ENCODE assay signal across 22 mouse cellular contexts in the genomic region with DNA sequence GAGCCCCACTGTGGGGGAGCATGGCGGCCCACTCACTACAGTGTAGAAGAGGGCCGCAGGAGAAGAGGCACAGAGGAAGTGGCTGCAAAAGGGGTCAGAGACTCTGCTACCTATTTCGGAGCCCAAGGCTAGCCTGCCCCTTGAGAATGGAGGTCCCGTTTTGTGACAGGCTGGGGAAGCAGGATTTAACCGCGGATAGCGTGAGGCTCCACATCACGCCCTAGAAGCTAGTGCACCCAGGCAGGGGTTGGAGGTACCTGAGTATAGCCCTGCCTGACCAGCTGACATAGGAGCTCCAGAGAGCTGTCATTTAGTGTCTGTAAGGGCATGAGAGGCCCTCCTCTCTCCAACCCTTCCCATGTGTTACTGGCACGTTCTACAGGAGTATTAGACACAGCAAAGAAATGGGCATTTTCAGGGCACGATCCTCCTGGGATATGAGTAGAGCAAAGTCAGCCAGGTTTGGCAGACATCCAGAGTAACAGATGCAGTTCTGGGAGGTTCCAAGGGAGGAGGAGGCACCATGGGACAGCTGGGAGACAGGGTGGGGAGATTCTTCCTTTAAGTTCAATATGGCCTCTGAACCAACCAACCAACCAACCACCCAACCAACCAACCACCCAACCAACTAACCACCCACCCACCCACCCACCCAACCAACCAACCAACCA. TPM values are rescaled to one million over a fixed set of nuclear protein-coding genes. Genes with fewer than 3 reads are reported as not detected.
DNase-seq lines count a peak whose midpoint lies in the region; ATAC-seq and TF ChIP-seq lines count a peak whose summit lies in the region.
"Had no signal": no experiment of that assay in that cellular context is flagged by ENCODE, and none has a peak within 500 bp of the region (broad histone marks: within the 10 kb centered on the region; RNA-seq: fewer than 3 reads in every experiment).

No protein-coding gene starts in this region.

- 92% methylated on average over 10 of the region's 10 CpGs for WGBS in heart, adult 2 months
- WGBS in intestine, embryonic 15.5 days, result 74% methylated on average over 10 of the region's 10 CpGs
- WGBS in forebrain, embryonic 14.5 days, result 92% methylated on average over 10 of the region's 10 CpGs

- H3ac ChIP-seq in C2C12 (ENCODE audit: control insufficient read depth, insufficient read length, low read depth), result no peak overlapping the region

- H3K4me3 ChIP-seq in heart, adult 2 months, result no peak overlapping the region
- H3K4me3 ChIP-seq in C2C12 (ENCODE audit: insufficient read depth, poor library complexity, severe bottlenecking), result no peak overlapping the region
- no peak overlapping the region for H3K4me3 ChIP-seq in intestine, embryonic 15.5 days (replicated peaks)
- H3K4me3 ChIP-seq in forebrain, embryonic 14.5 days (ENCODE audit: low read depth, low read length), result no peak overlapping the region
- H3K4me3 ChIP-seq: embryonic facial prominence, embryonic 15.5 days; hindbrain, embryonic 10.5 days; limb, embryonic 12.5 days; midbrain, embryonic 10.5 days had no signal

- 0 out of 2 replicates have a peak overlapping the region, but pooled peaks have one; percentile 2 for H3K4me2 ChIP-seq in intestine, embryonic 15.5 days (replicated peaks)
- no peak overlapping the region for H3K4me2 ChIP-seq in forebrain, embryonic 14.5 days (ENCODE audit: low read length)
- H3K4me2 ChIP-seq: embryonic facial prominence, embryonic 15.5 days; heart, embryonic 11.5 days; limb, embryonic 12.5 days had no signal

- H3K36me3 ChIP-seq in heart, adult 2 months (ENCODE audit: control insufficient read depth, insufficient read depth, low read length), result peaks cover 6% of the 10 kb centered on the region; the same call in 1 of the 2 replicates
- H3K36me3 ChIP-seq in C2C12 (ENCODE audit: control insufficient read depth, insufficient read depth), result no peaks in the 10 kb centered on the region
- H3K36me3 ChIP-seq in intestine, embryonic 15.5 days, result no peaks in the 10 kb centered on the region
- no peaks in the 10 kb centered on the region for H3K36me3 ChIP-seq in forebrain, embryonic 14.5 days (ENCODE audit: control insufficient read depth, insufficient read depth, low read length)
- H3K36me3 ChIP-seq: embryonic facial prominence, embryonic 15.5 days; hindbrain, embryonic 10.5 days; limb, embryonic 12.5 days; midbrain, embryonic 10.5 days had no signal

- peak overlapping the region; percentile 90 for H3K27ac ChIP-seq in heart, adult 2 months
- peak overlapping the region; percentile 72 for H3K27ac ChIP-seq in intestine, embryonic 15.5 days
- no peak overlapping the region for H3K27ac ChIP-seq in forebrain, embryonic 14.5 days (ENCODE audit: low read depth, low read length)
- H3K27ac ChIP-seq: embryonic facial prominence, embryonic 15.5 days; hindbrain, embryonic 10.5 days; hindbrain, postnatal 0 days; limb, embryonic 12.5 days; liver, embryonic 14.5 days; midbrain, embryonic 10.5 days had no signal

- ATAC-seq in intestine, embryonic 15.5 days, result no peak; the same call in 1 of the 2 replicates
- ATAC-seq in forebrain, embryonic 14.5 days, result no peak
- ATAC-seq: forebrain, embryonic 16.5 days; hindbrain, postnatal 0 days; lung, postnatal 0 days had no signal

- no peak for TF ChIP-seq POLR2A in heart, adult 2 months (IDR thresholded peaks at IDR 0.05; ENCODE audit: insufficient read depth, low read depth, low read length)

- no peaks in the 10 kb centered on the region for H3K9me3 ChIP-seq in intestine, embryonic 15.5 days
- no peaks in the 10 kb centered on the region for H3K9me3 ChIP-seq in forebrain, embryonic 14.5 days (replicated peaks; ENCODE audit: control insufficient read depth, low read length)
- H3K9me3 ChIP-seq: embryonic facial prominence, embryonic 15.5 days; hindbrain, embryonic 10.5 days; limb, embryonic 12.5 days; midbrain, embryonic 10.5 days had no signal

- no peaks in the 10 kb centered on the region for H3K79me2 ChIP-seq in heart, adult 2 months (replicated peaks; ENCODE audit: control insufficient read depth, insufficient read depth, low read length)
- no peaks in the 10 kb centered on the region for H3K79me2 ChIP-seq in C2C12 (ENCODE audit: control insufficient read depth, insufficient read depth)

- intact Hi-C loops in heart, adult 2 months (cut with DNase I), result no loop called here

- no peak for TF ChIP-seq EP300 in heart, adult 2 months (IDR thresholded peaks at IDR 0.05; ENCODE audit: insufficient read depth, low read depth, low read length)

- no peaks in the 10 kb centered on the region for H3K27me3 ChIP-seq in heart, adult 2 months (ENCODE audit: control insufficient read depth, insufficient read depth, low read length)
- H3K27me3 ChIP-seq in C2C12 (ENCODE audit: control insufficient read depth, insufficient read depth, insufficient read length), result no peaks in the 10 kb centered on the region
- H3K27me3 ChIP-seq in intestine, embryonic 15.5 days (replicated peaks), result no peaks in the 10 kb centered on the region
- no peaks in the 10 kb centered on the region for H3K27me3 ChIP-seq in forebrain, embryonic 14.5 days (replicated peaks; ENCODE audit: control insufficient read depth, insufficient read depth, low read length)
- H3K27me3 ChIP-seq: embryonic facial prominence, embryonic 15.5 days; limb, embryonic 12.5 days had no signal

- no peak overlapping the region for H3K9ac ChIP-seq in heart, adult 2 months (ENCODE audit: low read depth, low read length)
- no peak overlapping the region for H3K9ac ChIP-seq in intestine, embryonic 15.5 days
- no peak overlapping the region for H3K9ac ChIP-seq in forebrain, embryonic 14.5 days (ENCODE audit: low read length)
- H3K9ac ChIP-seq: embryonic facial prominence, embryonic 15.5 days; limb, embryonic 12.5 days; liver, embryonic 14.5 days had no signal

- H3K79me3 ChIP-seq in C2C12 (ENCODE audit: low read depth), result no peaks in the 10 kb centered on the region

- no peak for TF ChIP-seq CTCF in heart, adult 2 months (IDR thresholded peaks at IDR 0.05)
- TF ChIP-seq CTCF in C2C12 (IDR thresholded peaks at IDR 0.05; ENCODE audit: control insufficient read depth, insufficient read depth, insufficient read length), result no peak

- H3K4me1 ChIP-seq in heart, adult 2 months (ENCODE audit: control insufficient read depth, insufficient read depth, low read length), result peaks cover 37% of the 10 kb centered on the region
- peaks cover 50% of the 10 kb centered on the region for H3K4me1 ChIP-seq in intestine, embryonic 15.5 days (replicated peaks)
- H3K4me1 ChIP-seq in forebrain, embryonic 14.5 days (ENCODE audit: control insufficient read depth, insufficient read depth, low read length), result no peaks in the 10 kb centered on the region

- DNase-seq in heart, adult 2 months, result peak in 1 of 2 experiments; percentile 3
- no peak for DNase-seq in heart, postnatal 4 days
- DNase-seq in 3T3-L1 (ENCODE audit: low read depth, low spot score), result peak; percentile 52
- DNase-seq in forebrain, embryonic 14.5 days (ENCODE audit: low spot score), result no peak
- no peak for DNase-seq in lung, postnatal 4 days
- DNase-seq: cerebellum, adult 8-10 months; kidney, adult 18-20 months; spleen, adult 18-20 months had no signal

TF ChIP-seq in C2C12, 6 proteins besides CTCF, POLR2A, EP300 and RAD21:
- TF ChIP-seq FOSL1 (IDR thresholded peaks at IDR 0.05; ENCODE audit: insufficient read depth, low read length, poor library complexity, severe bottlenecking) (no peak), MAX (IDR thresholded peaks at IDR 0.05) (peak; percentile 40), MYOG (IDR thresholded peaks at IDR 0.05; ENCODE audit: control insufficient read depth, extremely low read depth, insufficient read length) (no peak), MYOD1 (IDR thresholded peaks at IDR 0.05; ENCODE audit: control insufficient read depth, insufficient read length, low read depth) (peak; percentile 69), USF1 (IDR thresholded peaks at IDR 0.05; ENCODE audit: low read depth) (no peak)

RNA-seq across cellular contexts. Expression of a gene that starts 25.2 kb away (rescaled TPM):
- total RNA-seq in heart, adult 2 months (2021), result under 1 TPM in 1 of 2 experiments, not detected in 1; 0.47 TPM
- 1.4 and 1.8 TPM in 2 replicates for polyA plus RNA-seq in heart, adult 2 months (2012; rRNA removed)
- total RNA-seq in heart, postnatal 4 days (2021), result not detected
- polyA plus RNA-seq in C2C12 (2012; fragmentation: generic; extraction: Trizol), result 0.18 TPM
- polyA plus RNA-seq in intestine, embryonic 15.5 days (2015; fragmentation: Nextera tagmentation; extraction: Ambion mirVana), result 0.26 and 0.32 TPM in 2 replicates
- polyA plus RNA-seq in forebrain, embryonic 14.5 days (2014; fragmentation: Nextera tagmentation; extraction: Ambion mirVana), result not detected in 2 replicates
- total RNA-seq: hindbrain, postnatal 0 days; neutrophil, adult 5-6 weeks had no signal
- polyA plus RNA-seq: heart, postnatal 0 days; hindbrain, embryonic 10.5 days; hindbrain, postnatal 0 days; liver, embryonic 14.5 days; midbrain, embryonic 10.5 days; testis, adult 2 months had no signal

RNA-seq across cellular contexts. Expression of a gene that starts 28.4 kb away (rescaled TPM):
- total RNA-seq in heart, adult 2 months (2021), result 10 to 100 TPM; 15.2 to 19.7 TPM
- polyA plus RNA-seq in heart, adult 2 months (2012; rRNA removed), result 20.5 and 28.6 TPM in 2 replicates
- total RNA-seq in heart, postnatal 4 days (2021), result 10 to 100 TPM; 11.8 to 12.2 TPM
- polyA plus RNA-seq in C2C12 (2012; fragmentation: generic; extraction: Trizol), result 26.7 TPM
- 43.5 and 45.9 TPM in 2 replicates for polyA plus RNA-seq in intestine, embryonic 15.5 days (2015; fragmentation: Nextera tagmentation; extraction: Ambion mirVana)
- polyA plus RNA-seq in forebrain, embryonic 14.5 days (2014; fragmentation: Nextera tagmentation; extraction: Ambion mirVana), result 3.0 and 3.8 TPM in 2 replicates
